Mouse (Mus musculus): Measurements from ENCODE around the gene Stap2.

Stap2 gene

DNA sequence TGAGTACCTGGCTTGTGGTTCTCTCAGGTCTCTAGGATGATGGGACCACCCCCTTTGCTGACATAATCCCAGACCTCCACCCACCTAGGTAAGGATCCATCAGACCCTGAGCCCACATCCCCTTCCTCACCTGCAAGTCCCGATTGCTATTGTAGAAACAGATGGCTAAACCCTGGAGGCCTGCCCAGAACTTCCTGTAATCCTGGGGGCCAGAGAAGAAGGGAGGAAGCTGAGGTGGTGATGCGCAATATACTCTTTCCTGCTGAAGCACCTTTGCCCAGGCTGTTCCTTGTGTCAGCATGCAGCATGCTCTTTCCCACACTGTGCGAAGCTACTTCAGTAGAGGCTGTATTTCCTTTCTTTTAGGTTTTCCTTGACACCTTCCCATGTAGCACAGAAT lies 2.4 kb downstream of the Stap2 start:
- no peak for DNase-seq

DNA sequence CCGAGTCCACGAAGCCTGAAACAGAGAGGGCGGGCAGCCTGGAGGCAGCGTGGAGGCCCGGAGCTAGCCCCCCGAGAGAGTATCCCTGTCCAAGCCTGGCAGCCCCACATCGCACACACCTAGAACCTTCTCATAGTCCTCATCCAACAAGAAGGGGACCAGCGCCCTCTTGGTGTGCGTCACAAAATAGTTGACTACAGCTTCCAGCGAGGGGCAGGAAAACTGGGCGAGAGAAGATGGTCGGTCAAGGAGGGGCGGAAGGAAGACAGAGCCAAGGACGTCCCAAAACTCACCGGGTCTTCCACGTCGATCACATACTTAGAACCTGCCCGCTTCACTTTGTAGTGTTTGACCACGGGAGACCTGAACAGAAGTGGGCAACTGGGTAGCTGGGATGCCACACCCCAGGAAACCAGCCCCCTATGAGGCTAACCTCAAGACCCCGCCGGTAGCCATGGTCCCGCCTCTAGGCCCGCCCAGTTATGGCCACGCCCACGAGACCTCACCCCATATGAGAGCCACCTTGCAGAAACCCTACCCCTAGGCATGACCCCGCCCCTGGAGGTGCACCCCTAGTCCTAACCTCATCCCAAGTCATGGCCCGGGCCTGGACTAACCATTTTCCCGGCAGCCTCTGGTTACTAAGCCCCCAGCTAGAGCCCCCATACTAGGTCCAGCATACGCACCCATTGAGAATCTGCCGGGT lies 5.4 kb downstream of the Stap2 start:
- DNase-seq, result no peak

DNA sequence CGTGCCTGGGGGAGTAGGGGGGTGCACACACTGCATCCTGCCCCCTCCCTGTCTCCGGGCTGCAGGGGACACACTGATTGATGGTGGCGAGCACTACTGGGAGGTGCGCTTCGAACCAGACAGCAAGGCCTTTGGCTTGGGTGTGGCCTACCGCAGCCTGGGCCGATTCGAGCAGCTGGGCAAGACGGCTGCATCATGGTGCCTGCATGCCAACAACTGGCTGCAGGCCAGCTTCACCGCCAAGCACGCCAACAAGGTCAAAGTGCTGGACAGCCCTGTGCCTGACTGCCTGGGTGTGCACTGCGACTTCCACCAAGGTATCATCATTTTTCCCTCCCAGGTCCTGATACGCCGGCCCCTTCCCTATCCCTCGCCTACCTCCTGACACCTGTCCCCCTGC lies 9.4 kb downstream of the Stap2 start:
- no peak for DNase-seq

DNA sequence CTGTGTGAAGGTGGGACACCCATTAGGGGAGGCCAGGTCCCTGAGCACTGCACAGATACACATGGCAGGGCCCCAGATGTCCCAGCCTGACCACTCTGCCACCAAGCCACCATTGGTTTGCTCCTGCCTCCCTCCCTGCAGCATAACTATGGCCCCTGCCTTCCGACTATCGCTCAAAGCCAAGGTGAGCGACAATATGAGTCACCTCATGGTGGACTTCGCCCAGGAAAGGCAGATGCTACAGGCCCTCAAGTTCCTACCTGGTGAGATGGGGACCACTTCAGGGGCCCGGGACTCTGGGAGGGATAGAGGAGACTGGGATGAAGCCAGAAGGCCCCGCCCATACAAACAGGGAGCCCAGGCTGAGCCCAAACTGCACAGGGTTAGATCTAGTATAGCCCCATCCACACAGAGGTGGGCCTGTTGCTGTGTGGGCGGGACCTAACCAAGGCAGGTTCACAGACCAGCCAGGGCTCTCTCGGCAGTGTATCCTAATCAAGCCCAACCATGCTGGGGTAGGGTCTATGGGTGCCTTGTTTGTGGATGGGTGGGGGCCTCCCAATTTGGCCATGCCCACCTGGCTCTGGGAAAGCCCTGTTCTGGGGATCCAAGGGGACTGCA lies 15.0 kb downstream of the Stap2 start:
- no peak for DNase-seq

DNA sequence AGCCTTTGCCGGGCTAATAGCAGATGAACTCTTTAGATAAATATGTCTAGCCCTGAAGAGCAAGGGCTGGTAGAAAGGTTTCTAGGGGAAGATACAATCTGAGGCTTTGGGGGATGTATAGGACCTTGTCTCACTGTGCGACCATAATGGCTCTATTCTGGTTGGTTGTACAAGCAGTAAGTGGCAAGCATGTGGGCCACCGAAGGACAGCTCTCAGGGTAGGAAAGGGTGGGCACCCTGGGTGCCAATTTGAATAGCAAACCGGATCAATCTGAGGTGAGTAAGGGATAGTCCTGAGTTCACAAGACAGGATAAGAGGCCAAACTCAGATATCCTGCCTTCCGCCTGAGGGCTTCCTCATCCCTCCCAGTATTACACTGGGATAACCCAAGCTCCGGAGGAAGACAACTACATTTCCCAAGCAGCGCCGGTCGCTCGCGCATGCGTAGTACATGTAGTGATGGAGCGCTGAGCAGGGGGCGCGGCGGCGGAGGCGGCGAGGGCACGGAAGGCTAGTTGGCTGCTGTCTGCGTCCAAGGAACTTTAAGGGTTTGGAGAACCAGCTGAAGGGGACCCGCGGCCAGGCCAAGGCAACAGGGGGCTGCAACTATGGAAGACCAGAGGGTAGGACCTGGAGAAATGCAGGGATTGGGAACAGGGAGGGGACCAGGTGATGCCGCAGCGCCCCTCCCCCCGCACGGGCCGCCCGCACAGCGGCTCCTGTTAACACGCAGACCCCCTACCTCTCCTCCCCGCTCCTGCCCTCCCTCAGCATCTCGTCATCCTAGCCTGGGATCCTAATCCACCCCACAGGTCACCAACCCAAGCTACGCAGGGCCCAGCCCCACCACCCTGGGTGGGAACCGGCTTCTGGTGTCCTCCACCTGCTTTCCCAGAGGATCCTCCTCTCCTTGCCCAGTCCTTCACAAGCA lies 19.1 kb downstream of the Stap2 start, which contains the start of gene Fsd1:
Gene Fsd1, plus strand, starts transcription at position 480 of the 932 bp plus-strand sequence.
- peak; percentile 71 for DNase-seq

DNA sequence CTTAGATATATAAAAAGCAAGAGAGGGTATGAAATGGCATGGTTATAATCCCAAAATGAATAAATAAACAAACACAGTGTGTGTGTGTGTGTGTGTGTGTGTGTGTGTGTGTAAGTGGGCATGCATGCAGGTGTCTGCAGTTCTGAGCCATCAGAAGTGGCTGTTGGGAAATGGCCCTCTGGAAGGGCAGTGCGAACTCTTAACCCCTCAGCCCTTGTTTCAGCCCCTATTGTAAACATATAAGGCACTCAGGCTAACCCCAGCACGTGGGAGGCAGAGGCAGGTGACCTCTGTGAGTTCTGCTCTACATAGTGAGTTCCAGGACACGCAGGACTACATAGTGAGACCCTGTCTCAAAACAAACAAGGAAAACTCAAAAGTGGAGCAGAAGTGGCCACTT lies 28.1 kb downstream of the Stap2 start:
- no peak for DNase-seq

DNA sequence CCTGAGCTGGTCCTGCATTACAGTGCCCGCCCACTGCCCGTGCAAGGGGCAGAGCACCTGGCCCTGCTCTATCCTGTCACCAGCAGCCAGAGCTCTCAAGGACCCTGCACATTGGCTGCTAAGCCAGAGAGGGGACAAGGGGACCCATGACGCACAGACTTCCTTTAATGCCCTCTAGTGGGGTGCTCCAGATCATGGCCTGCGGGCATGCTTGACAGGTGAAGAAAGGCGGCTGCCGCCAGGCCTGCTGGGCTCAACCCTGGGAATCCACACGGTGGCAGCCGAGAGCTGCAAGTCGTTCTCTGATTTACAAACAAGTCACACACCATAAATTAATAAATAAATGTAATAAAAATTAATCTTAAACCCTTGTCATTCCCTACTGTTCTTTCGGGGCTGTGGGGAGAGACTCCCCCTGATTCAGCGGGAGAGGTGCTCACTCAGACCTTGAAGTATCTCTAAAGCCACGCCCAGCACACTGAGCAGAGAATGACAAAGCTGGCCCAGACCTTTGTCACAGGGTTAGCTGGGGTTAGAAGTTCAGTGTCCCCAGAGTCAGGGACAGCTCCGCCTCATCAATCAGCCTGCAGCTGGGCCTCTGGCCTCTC lies 29.0 kb downstream of the Stap2 start:
- peak; percentile 87 for DNase-seq

DNA sequence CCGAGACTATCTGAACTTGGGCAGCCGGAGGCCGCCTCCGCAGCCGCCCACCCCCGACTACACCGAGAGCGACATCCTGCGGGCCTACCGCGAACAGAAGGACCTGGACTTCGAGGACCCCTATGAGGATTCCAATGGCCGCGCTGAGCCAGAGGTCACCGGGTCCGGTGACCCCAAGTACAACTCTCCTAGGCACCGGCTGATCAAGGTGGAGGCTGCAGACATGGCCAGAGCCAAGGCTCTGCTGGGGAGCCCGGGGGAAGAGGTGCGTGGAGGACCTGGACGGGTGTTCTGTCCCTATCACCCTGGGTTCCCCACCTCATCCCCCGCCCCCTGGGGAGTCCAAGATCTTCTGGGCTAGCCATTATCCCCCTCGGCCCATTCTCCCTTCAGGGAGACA lies 33.9 kb downstream of the Stap2 start:
- DNase-seq, result peak; percentile 8

DNA sequence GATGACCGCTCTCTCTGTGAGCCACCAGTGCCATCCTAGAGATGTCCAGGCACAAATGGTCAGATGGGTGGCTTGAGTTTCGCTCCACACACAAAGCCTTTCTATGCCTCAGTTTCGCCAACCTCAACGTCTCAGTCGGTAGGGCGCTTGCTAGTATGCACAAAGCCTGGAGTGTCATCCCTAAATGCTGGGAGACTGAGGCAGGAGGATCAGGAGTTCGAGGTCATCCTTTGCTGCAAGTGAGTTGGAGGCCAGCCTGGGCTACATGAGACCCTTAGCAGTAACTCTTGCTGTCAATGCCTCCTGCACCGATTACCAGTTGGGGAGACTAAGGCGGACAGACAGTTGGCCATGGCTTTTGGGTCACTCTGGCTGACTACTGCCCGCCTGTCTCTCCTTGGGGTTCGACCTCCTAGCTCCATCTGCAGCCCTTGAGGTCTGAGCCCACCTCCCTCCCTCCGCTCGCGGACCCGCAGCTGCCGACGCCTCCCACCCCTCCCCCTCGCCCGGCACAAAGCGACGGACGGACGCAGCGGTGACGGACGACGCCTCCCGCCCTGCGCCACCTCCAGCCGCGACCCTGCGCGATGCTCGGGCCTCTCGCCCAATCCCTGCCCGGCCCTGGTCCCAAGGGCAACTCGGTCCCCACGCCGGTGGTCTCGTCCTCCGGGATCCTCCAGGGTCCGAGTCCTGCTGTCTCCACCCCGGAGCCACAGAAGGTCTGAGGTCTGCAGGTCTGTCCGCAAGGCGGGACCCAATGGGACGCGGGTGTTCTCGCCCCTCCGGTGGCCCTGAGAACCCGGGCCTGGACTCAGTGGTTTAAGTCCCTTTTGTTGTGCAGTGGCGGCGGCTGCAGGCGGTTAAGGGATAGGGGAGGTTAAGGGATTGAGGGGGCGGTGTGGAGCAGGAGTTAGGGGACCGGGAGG lies 35.2 kb downstream of the Stap2 start, which contains the start of gene Shd:
Gene Shd, plus strand, starts transcription at position 502 of the 926 bp plus-strand sequence.
- no peak for DNase-seq

DNA sequence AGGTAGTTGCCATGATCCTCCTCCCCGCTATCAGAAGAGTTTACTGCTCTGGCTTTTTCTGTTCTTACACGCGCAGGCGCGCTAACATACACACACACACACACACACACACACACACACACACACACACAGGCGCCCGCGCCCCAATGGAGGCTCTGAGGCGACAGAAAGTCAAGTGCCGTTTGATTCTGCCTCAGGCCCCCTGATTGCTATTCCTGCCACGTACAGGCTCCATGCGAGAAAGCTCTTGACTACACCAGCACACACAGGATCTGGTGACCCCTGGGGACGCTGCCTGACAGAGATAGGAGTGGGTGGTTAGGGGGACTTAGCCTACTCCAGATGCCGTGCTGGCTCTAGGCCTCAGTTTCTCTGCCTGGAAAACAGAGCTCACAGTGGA lies 35.8 kb downstream of the Stap2 start:
- DNase-seq, result peak; percentile 39

DNA sequence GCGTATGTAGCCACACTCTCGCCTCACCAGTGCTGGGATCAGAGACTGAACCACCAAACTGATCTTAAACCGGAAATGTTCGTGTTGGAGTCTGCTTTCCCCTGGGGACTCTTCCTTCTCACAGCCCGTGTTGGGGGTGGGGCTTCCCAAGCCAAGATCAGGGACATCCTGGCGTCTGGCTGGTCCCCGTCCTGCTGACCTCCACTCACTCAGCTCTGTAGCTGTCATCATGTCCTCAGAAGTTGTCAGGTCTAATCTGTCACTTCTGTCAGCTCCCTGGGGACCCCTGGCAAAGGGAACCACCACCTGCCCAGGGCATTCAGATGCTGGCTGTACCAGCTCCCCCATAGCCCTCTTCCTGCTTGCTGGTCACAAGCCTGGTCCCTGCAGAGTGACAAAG lies 37.2 kb downstream of the Stap2 start:
- no peak for DNase-seq

DNA sequence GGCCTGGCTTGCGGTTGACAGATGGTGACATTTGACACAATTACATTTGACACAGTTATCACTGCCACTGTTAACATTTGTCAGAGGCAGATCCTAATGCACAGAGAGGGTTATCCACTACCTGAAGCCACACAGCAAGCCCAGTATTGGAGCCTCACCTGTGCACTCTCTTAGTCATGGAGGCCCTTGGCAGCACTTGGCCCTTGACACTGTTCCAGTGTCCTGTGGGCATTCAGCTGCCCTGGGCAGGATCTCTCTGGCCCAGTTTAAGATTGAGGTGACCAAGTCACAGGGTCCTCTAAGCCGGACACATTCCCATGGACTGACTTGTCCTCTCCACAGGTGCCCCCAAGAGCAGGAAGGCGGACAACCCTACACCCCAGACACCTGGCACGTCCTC lies 38.2 kb downstream of the Stap2 start:
- DNase-seq, result no peak

DNA sequence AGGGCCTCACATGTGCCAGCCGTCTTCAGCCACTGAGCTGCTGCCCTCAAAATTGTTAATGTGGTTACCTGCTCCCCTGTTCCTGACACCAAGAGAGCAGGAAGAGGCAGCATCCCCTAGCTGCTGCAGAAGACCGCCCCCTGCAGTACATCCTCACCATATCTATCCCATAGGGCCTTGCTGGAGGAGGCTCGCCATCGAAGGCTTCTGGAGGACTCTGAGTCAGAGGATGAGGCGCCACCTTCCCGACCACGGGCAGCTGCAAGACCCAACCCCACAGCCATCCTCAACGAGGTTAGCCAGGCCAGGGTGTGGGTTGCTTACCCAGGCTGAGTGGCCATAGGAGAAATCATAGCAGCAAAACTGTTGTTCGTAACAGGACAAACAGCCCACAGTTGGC lies 40.4 kb downstream of the Stap2 start:
- no peak for DNase-seq

DNA sequence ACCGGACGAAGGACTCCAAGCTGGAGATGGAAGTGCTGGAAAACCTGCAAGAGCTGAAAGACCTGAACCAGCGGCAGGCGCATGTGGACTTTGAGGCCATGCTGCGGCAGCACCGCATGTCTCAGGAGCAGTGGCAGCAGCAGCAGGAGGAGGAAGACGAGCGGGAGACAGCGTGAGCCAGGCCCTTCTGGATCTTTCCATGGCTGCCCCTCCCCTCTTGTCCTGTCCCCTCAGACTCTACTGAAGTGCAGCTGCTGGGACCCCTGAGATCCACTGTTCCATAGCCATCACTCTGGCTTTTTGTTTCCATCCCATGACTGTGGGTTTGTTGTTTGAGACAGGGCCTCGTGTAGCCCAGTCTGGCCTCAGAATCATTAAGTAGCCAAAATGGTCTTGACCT lies 40.9 kb downstream of the Stap2 start:
- no peak for DNase-seq

DNA sequence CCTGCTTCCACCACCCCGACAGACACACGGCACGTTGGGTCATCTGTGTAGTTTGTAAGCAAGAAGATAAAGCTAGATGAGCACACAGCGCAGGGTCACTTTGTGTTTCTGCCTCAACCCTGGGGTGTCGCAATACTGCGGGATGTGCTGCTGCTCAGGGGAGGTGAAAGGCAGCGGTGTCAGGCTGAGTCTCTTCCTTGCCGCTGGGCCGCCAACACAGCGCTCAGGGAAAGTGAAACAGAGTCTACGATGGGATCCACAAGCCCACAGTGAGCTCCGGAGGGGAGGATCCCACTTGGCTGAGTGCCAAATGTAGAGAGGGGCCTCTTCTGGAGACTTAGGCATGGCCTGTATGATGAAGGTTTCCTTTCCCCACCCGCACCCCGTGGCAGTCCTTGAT lies 42.2 kb downstream of the Stap2 start:
- no peak for DNase-seq

DNA sequence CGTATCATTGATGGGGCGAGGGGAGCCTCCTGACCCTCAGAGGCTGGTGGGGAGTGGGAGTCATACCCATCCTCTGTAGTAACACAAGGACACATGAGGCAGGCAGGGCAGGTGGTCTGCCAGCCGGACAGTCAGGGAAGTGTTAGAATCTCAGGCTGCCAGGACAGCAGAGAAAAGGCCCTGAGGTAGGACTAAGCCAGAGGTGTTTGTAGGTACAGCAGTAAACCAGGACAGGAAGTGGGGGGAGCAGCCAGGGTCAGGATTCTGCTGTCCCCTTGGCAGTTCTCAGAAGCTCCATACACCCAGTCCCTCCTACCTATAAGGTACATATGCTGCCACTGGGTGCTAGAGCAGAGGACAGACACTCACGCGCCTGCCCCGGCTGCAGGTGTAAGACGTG lies 43.8 kb downstream of the Stap2 start:
- no peak for DNase-seq

DNA sequence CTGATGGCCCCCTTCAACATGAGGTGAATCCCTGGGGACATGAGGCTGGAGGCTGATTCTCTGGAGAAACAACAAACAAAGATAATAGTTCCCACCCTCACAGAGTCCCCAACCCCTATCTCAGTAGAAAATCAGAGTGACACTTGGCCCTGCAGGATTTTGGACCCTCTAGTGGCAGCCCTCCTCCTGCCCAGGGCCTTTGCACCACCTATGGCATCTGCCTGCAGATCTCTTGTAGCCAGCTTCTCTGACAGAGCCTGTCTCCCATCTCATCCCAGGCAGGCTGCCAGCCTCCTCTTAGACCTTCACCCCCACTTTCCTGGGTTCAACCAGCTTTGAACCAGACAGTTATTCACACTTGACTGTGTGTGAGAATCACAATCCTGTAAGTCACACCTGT lies 44.6 kb downstream of the Stap2 start:
- DNase-seq, result no peak

DNA sequence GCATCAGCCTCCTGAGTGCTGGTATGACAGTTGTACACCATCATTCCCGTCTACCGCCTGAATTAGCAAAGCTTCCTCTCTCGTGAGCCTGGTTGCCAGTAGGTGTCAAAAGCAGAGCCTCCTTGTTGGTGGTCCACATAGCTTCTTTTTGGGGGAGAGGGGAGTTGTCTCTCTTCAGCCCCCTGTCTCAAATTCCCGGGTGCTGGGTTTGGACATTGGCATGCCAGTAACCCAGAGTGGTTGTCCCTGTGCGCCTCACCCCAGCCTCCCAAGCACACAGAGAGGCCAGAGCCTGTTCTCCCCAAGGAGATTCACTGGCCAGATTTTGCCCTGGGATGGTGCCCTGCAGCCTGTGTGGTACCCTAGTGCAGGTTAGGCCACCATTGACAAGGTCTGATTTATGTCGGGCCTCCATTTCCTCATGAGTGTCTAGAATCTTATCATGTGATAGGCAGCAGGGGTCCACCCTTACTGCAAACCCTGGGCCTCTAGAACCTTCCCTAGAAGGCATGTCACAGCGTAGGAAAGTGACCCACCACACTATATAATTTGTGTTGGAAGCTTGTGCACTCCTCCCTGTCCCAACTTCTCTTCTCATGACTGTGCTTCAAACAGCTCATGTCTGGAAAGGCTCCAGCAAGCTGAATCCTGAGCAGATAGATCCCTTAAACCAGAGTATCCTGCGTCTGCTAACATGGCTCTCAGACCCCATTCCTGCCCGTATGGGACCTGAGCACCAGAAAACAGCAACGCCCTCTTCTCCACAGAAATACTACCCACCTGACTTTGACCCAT lies 45.2 kb downstream of the Stap2 start:
- DNase-seq, result no peak

DNA sequence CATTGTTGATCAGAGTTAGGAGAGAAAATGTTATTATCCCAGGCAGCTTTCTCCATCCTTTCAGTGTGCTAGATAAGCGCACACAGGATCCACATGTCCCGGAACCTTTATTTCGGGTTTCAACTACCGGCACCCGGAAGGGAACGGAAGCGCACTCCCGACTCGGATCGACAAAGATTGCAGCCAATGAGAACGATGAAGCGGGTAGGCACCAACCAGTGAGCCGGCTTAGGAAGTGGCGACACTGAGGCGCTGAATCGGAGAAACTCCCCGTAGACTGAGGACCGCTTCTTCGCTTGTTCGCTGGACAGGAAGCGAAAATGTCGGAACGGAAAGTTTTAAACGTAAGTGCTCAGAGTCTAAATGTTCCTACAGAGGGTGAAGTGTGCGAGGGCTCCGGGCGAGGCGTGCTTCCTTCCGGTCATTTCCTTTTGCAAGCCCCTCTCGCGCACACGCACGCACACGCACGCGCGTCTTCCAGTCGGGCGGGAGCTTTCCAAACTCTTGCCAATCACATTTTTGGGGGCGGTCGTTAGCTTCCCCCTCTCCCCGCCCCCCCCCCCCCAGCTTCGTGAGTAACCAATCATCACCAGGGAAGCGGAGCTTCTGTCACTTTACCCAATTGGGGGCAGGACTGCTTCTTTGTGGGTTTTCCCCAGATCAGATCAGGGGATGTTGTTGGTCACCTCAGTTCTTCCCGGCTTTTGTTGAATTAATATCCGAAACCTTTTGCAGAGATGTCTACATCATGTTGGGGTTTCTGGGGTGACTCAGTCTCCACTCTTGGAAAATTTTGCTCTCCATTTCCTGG lies 46.3 kb downstream of the Stap2 start, which contains the start of gene Yju2:
Gene Yju2, plus strand, starts transcription at position 182 of the 811 bp plus-strand sequence.
- peak; percentile 90 for DNase-seq

DNA sequence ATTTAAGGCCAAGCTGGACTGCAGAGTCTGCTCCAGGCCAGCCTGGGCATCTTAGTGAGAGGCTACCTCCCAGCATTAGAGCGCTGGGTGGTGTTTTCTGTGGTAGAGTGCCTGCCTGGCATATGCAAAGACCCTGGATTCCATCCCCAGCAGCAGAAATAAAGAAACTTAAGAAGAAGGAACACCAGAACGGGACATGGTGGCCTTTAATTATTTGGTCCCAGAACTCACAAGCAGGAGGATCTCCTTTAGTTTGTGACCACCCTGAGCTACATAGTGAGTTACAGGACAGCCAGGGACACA lies 46.8 kb downstream of the Stap2 start:
- no peak for DNase-seq
